Mouse (Mus musculus) testis, adult 2 months (tissue): Measurements from ENCODE around the gene Gm21761.
"Not testable (repeated sequence)": the region's sequence is repeated elsewhere in the genome, so short reads cannot be mapped to it uniquely, and the experiment has no call there.

Source experiments
- CTCF ChIP-seq: fragments of 200-500 bp; IDR thresholded peaks from 2 replicates; pipeline ENCODE4 v1.5.1; 2012; ENCODE audit warnings: low read depth, mild to moderate bottlenecking, inconsistent platforms, low read length, moderate library complexity; ENCODE audit not compliant: control insufficient read depth, insufficient read depth, insufficient replicate concordance
- POLR2A ChIP-seq: fragments of 200-500 bp; IDR thresholded peaks from 2 replicates; pipeline ENCODE4 v1.6.1; 2012; ENCODE audit warnings: low read depth, mild to moderate bottlenecking, inconsistent platforms, low read length, moderate library complexity; ENCODE audit not compliant: control insufficient read depth

DNA sequence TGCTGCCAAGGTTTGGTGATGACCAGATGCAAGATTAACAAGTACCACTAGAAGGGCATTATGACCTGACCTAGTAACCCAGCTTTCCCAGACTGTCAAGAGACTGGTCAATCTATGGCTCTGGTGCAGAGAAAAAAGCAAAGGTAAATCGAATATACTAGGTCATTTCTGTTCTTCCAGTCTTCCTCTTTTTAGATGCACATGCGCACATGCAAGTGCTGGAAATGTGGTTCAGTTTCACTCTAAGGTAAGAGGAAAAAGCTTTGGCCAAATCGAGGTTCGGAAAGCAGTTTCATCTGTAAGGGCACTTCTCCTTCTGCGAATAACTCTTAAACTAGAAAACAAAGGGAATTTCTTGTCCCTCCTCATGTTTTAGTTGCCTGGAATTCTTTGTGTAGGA lies 26.5 kb upstream of the Gm21761 start:
- TF ChIP-seq CTCF, POLR2A: not testable (repeated sequence)
